Mouse (Mus musculus) lung, embryonic 16.5 days (tissue): Measurements from ENCODE around the gene Pecam1. TPM values are rescaled to one million over a fixed set of nuclear protein-coding genes. Genes with fewer than 3 reads are reported as not detected.

ENCODE experiments used
- ATAC-seq: fragments of 200-750 bp; cut with Nextera tagmentation; 2 replicates; pipeline ENCODE4 v1.8.0; 2017; ENCODE audit warnings: low read depth, mild to moderate bottlenecking, moderate library complexity
- H3K27ac ChIP-seq: fragments of 300-500 bp; sonication (generic); 2 replicates; pipeline ENCODE4 v1.5.1; 2014; ENCODE audit warnings: mild to moderate bottlenecking, control low read depth, low read length
- H3K27me3 ChIP-seq: fragments of 300-500 bp; sonication (generic); 2 replicates; pipeline ENCODE4 v1.6.1; 2014; ENCODE audit warnings: low read depth, low read length, mixed read lengths; ENCODE audit not compliant: control insufficient read depth, insufficient read depth
- H3K36me3 ChIP-seq: fragments of 300-500 bp; sonication (generic); 2 replicates; pipeline ENCODE4 v1.6.1; 2014; ENCODE audit warnings: low read length; ENCODE audit not compliant: control insufficient read depth, insufficient read depth
- H3K4me1 ChIP-seq: fragments of 300-500 bp; sonication (generic); replicated peaks from 2 replicates; pipeline ENCODE4 v1.6.1; 2014; ENCODE audit warnings: low read length, mixed read lengths; ENCODE audit not compliant: control insufficient read depth, insufficient read depth
- H3K4me2 ChIP-seq: fragments of 300-500 bp; sonication (generic); 2 replicates; pipeline ENCODE4 v1.6.1; 2014; ENCODE audit warnings: low read depth, low read length, control low read depth
- H3K4me3 ChIP-seq: fragments of 300-500 bp; sonication (generic); 2 replicates; pipeline ENCODE4 v1.5.1; 2014; ENCODE audit warnings: mild to moderate bottlenecking, low read length, control low read depth
- H3K9ac ChIP-seq: fragments of 300-500 bp; sonication (generic); 2 replicates; pipeline ENCODE4 v1.6.1; 2014; ENCODE audit warnings: low read length, control low read depth
- H3K9me3 ChIP-seq: fragments of 300-500 bp; sonication (generic); 2 replicates; pipeline ENCODE4 v1.6.1; 2016; ENCODE audit warnings: low read length; ENCODE audit not compliant: control insufficient read depth
- WGBS: fragments of 180-500 bp; shearing (Covaris S2); extraction: QIAGEN DNeasy Blood & Tissue Kit; methylation state at CpG from one replicate; pipeline ENCODE4 v1.1.7; 2014; 5-methylcytosine and 5-hydroxymethylcytosine counted together
- polyA plus RNA-seq: library from polyadenylated mRNA; unstranded; fragments of >200 nt; fragmentation: Nextera tagmentation; extraction: Ambion mirVana; gene quantifications from 2 replicates; pipeline ENCODE4 v1.2.1, GENCODE M21; 2015

Gene Pecam1
- polyA plus RNA-seq, 1 experiment from 2014 or later: 151 TPM

- no peak for ATAC-seq
- WGBS: 56% methylated on average over 3 of the region's 3 CpGs
- Histone ChIP-seq H3K4me2 (no peak overlapping the region), H3K9me3 (no peaks in the 10 kb centered on the region), H3K27ac (no peak overlapping the region), H3K27me3 (no peaks in the 10 kb centered on the region), H3K4me1 (peaks cover 14% of the 10 kb centered on the region), H3K4me3 (no peak overlapping the region), H3K9ac (no peak overlapping the region), H3K36me3 (no peaks in the 10 kb centered on the region; the same call in 1 of the 2 replicates)
Observed at GRCm38 (mm10) chr11:106707866-106708265, 42.6 kb downstream of the Pecam1 start.

- Histone ChIP-seq H3K9me3 (no peaks in the 10 kb centered on the region), H3K4me1 (peaks cover 14% of the 10 kb centered on the region), H3K27me3 (no peaks in the 10 kb centered on the region), H3K4me2 (no peak overlapping the region), H3K4me3 (no peak overlapping the region), H3K36me3 (no peaks in the 10 kb centered on the region; the same call in 1 of the 2 replicates), H3K27ac (no peak overlapping the region), H3K9ac (no peak overlapping the region)
- WGBS: 55% methylated on average over 8 of the region's 8 CpGs
- ATAC-seq: peak; percentile 34; the same call in 1 of the 2 replicates
Observed at GRCm38 (mm10) chr11:106707085-106707484, 43.3 kb downstream of the Pecam1 start.

GRCm38 (mm10) chr11:106706212-106706611 lies 44.2 kb downstream of the Pecam1 start:
- H3K4me1 ChIP-seq: peaks cover 14% of the 10 kb centered on the region
- 31% methylated on average over 4 of the region's 4 CpGs for WGBS
- no peaks in the 10 kb centered on the region; the same call in 1 of the 2 replicates for H3K36me3 ChIP-seq
- H3K4me3 ChIP-seq: no peak overlapping the region
- H3K9me3 ChIP-seq: no peaks in the 10 kb centered on the region
- ATAC-seq: no peak
- no peak overlapping the region for H3K4me2 ChIP-seq
- H3K27ac ChIP-seq: no peak overlapping the region
- no peak overlapping the region for H3K9ac ChIP-seq
- no peaks in the 10 kb centered on the region for H3K27me3 ChIP-seq

- Histone ChIP-seq H3K27me3 (no peaks in the 10 kb centered on the region), H3K4me3 (no peak overlapping the region), H3K27ac (no peak overlapping the region), H3K9ac (no peak overlapping the region), H3K36me3 (no peaks in the 10 kb centered on the region; the same call in 1 of the 2 replicates), H3K4me2 (no peak overlapping the region), H3K4me1 (peaks cover 9% of the 10 kb centered on the region), H3K9me3 (no peaks in the 10 kb centered on the region)
- WGBS: 52% methylated on average over 9 of the region's 9 CpGs
- no peak for ATAC-seq
Observed at GRCm38 (mm10) chr11:106704399-106705111, 45.9 kb downstream of the Pecam1 start.

- ATAC-seq: no peak
- Histone ChIP-seq H3K4me2 (no peak overlapping the region), H3K9me3 (no peaks in the 10 kb centered on the region), H3K27ac (no peak overlapping the region), H3K36me3 (no peaks in the 10 kb centered on the region; the same call in 1 of the 2 replicates), H3K4me1 (peaks cover 5% of the 10 kb centered on the region; the same call in 1 of the 2 replicates), H3K9ac (no peak overlapping the region), H3K4me3 (no peak overlapping the region), H3K27me3 (no peaks in the 10 kb centered on the region)
- WGBS: 88% methylated on average over 7 of the region's 7 CpGs
Observed at GRCm38 (mm10) chr11:106703931-106704330, 46.5 kb downstream of the Pecam1 start.

- WGBS: 67% methylated on average over 3 of the region's 3 CpGs
Observed at GRCm38 (mm10) chr11:106702584-106702983, 47.8 kb downstream of the Pecam1 start.

GRCm38 (mm10) chr11:106701589-106701988 lies 48.8 kb downstream of the Pecam1 start:
- H3K27ac ChIP-seq: no peak overlapping the region
- no peak overlapping the region for H3K4me3 ChIP-seq
- no peaks in the 10 kb centered on the region for H3K9me3 ChIP-seq
- H3K4me2 ChIP-seq: no peak overlapping the region
- H3K4me1 ChIP-seq: no peaks in the 10 kb centered on the region
- H3K27me3 ChIP-seq: no peaks in the 10 kb centered on the region
- H3K36me3 ChIP-seq: 0 out of 2 replicates have a peak, but pooled peaks cover 2% of the 10 kb centered on the region
- H3K9ac ChIP-seq: no peak overlapping the region
- no peak for ATAC-seq
- 67% methylated on average over 9 of the region's 9 CpGs for WGBS

More at GRCm38 (mm10) chr11:106702584-106702983, 47.8 kb downstream of the Pecam1 start:
- Histone ChIP-seq H3K4me3 (no peak overlapping the region), H3K9me3 (no peaks in the 10 kb centered on the region), H3K36me3 (0 out of 2 replicates have a peak, but pooled peaks cover 2% of the 10 kb centered on the region), H3K9ac (no peak overlapping the region), H3K4me1 (peaks cover 2% of the 10 kb centered on the region; the same call in 1 of the 2 replicates), H3K4me2 (no peak overlapping the region), H3K27ac (no peak overlapping the region), H3K27me3 (no peaks in the 10 kb centered on the region)
- ATAC-seq: no peak

GRCm38 (mm10) chr11:106699083-106699482 lies 51.3 kb downstream of the Pecam1 start:
- no peaks in the 10 kb centered on the region for H3K9me3 ChIP-seq
- WGBS: 86% methylated on average over 9 of the region's 9 CpGs

GRCm38 (mm10) chr11:106698289-106698688 lies 52.1 kb downstream of the Pecam1 start:
- 83% methylated on average over 6 of the region's 6 CpGs for WGBS
- Histone ChIP-seq H3K4me2 (no peak overlapping the region), H3K9me3 (no peaks in the 10 kb centered on the region), H3K27me3 (no peaks in the 10 kb centered on the region), H3K9ac (no peak overlapping the region), H3K4me3 (no peak overlapping the region), H3K4me1 (no peaks in the 10 kb centered on the region), H3K36me3 (0 out of 2 replicates have a peak, but pooled peaks cover 2% of the 10 kb centered on the region), H3K27ac (no peak overlapping the region)
- no peak for ATAC-seq

More at GRCm38 (mm10) chr11:106699083-106699482, 51.3 kb downstream of the Pecam1 start:
- H3K27me3 ChIP-seq: no peaks in the 10 kb centered on the region
- 0 out of 2 replicates have a peak, but pooled peaks cover 2% of the 10 kb centered on the region for H3K36me3 ChIP-seq
- no peak overlapping the region for H3K4me3 ChIP-seq
- no peaks in the 10 kb centered on the region for H3K4me1 ChIP-seq
- H3K9ac ChIP-seq: no peak overlapping the region
- ATAC-seq: no peak
- no peak overlapping the region for H3K4me2 ChIP-seq
- no peak overlapping the region for H3K27ac ChIP-seq
